Mouse (Mus musculus): ENCODE measurements around the gene Slc12a9. TPM values are rescaled to one million over a fixed set of nuclear protein-coding genes. Genes with fewer than 3 reads are reported as not detected.

Slc12a9 gene
- polyA plus RNA-seq, 1 experiment from 2014 or later: 7.9 TPM

- 89% methylated on average over 7 of the region's 7 CpGs for WGBS
- DNase-seq (ENCODE audit: low spot score): no peak
- no peaks in the 10 kb centered on the region for H3K4me1 ChIP-seq (ENCODE audit: control insufficient read depth, insufficient read depth, low read length)
- no peak overlapping the region for H3K9ac ChIP-seq (ENCODE audit: low read length)
- ATAC-seq (ENCODE audit: insufficient read depth, low FRiP score, low TSS enrichment): no peak
- H3K27me3 ChIP-seq (ENCODE audit: control insufficient read depth, insufficient read depth, low read length): no peaks in the 10 kb centered on the region
- H3K4me2 ChIP-seq (ENCODE audit: low read depth): no peak overlapping the region
- no peak overlapping the region for H3K27ac ChIP-seq (ENCODE audit: low read depth, low read length)
- no peak overlapping the region for H3K4me3 ChIP-seq (ENCODE audit: low read depth, low read length)
- no peaks in the 10 kb centered on the region; the same call in 1 of the 2 replicates for H3K36me3 ChIP-seq (ENCODE audit: control insufficient read depth, insufficient read depth, low read length)
- no peaks in the 10 kb centered on the region for H3K9me3 ChIP-seq (ENCODE audit: control insufficient read depth, low read length)
These were observed 2.5 kb downstream of the Slc12a9 start for GRCm38 (mm10) chr5:137330910-137331309.

- Histone ChIP-seq H3K36me3 (ENCODE audit: control insufficient read depth, insufficient read depth, low read length) (no peaks in the 10 kb centered on the region; the same call in none of the 2 replicates), H3K4me3 (ENCODE audit: low read depth, low read length) (no peak overlapping the region), H3K9me3 (ENCODE audit: control insufficient read depth, low read length) (no peaks in the 10 kb centered on the region), H3K4me1 (ENCODE audit: control insufficient read depth, insufficient read depth, low read length) (no peaks in the 10 kb centered on the region), H3K4me2 (ENCODE audit: low read depth) (no peak overlapping the region), H3K9ac (ENCODE audit: low read length) (no peak overlapping the region), H3K27ac (ENCODE audit: low read depth, low read length) (no peak overlapping the region), H3K27me3 (ENCODE audit: control insufficient read depth, insufficient read depth, low read length) (no peaks in the 10 kb centered on the region)
- WGBS: 88% methylated on average over 3 of the region's 3 CpGs
- DNase-seq (ENCODE audit: low spot score): no peak
- no peak for ATAC-seq (ENCODE audit: insufficient read depth, low FRiP score, low TSS enrichment)
These were observed 12.4 kb downstream of the Slc12a9 start for GRCm38 (mm10) chr5:137320996-137321395.

GRCm38 (mm10) chr5:137318570-137318969 lies 14.8 kb downstream of the Slc12a9 start:
- no peaks in the 10 kb centered on the region for H3K27me3 ChIP-seq (ENCODE audit: control insufficient read depth, insufficient read depth, low read length)
- ATAC-seq (ENCODE audit: insufficient read depth, low FRiP score, low TSS enrichment): no peak
- H3K36me3 ChIP-seq (ENCODE audit: control insufficient read depth, insufficient read depth, low read length): no peaks in the 10 kb centered on the region; the same call in none of the 2 replicates
- peaks cover 12% of the 10 kb centered on the region; the same call in 1 of the 2 replicates for H3K4me1 ChIP-seq (ENCODE audit: control insufficient read depth, insufficient read depth, low read length)
- H3K27ac ChIP-seq (ENCODE audit: low read depth, low read length): no peak overlapping the region
- H3K4me3 ChIP-seq (ENCODE audit: low read depth, low read length): no peak overlapping the region
- no peak overlapping the region for H3K4me2 ChIP-seq (ENCODE audit: low read depth)
- 84% methylated on average over 1 of the region's 1 CpGs for WGBS
- H3K9ac ChIP-seq (ENCODE audit: low read length): no peak overlapping the region
- no peaks in the 10 kb centered on the region for H3K9me3 ChIP-seq (ENCODE audit: control insufficient read depth, low read length)
- DNase-seq (ENCODE audit: low spot score): no peak

GRCm38 (mm10) chr5:137317361-137317760 lies 16.0 kb downstream of the Slc12a9 start:
- Histone ChIP-seq H3K9me3 (ENCODE audit: control insufficient read depth, low read length) (no peaks in the 10 kb centered on the region), H3K9ac (ENCODE audit: low read length) (no peak overlapping the region), H3K36me3 (ENCODE audit: control insufficient read depth, insufficient read depth, low read length) (no peaks in the 10 kb centered on the region; the same call in none of the 2 replicates), H3K4me3 (ENCODE audit: low read depth, low read length) (no peak overlapping the region), H3K27me3 (ENCODE audit: control insufficient read depth, insufficient read depth, low read length) (no peaks in the 10 kb centered on the region), H3K4me1 (ENCODE audit: control insufficient read depth, insufficient read depth, low read length) (peaks cover 21% of the 10 kb centered on the region), H3K27ac (ENCODE audit: low read depth, low read length) (no peak overlapping the region), H3K4me2 (ENCODE audit: low read depth) (no peak overlapping the region)
- ATAC-seq (ENCODE audit: insufficient read depth, low FRiP score, low TSS enrichment): no peak
- no peak for DNase-seq (ENCODE audit: low spot score)
- WGBS: 89% methylated on average over 8 of the region's 8 CpGs

GRCm38 (mm10) chr5:137315084-137315903 lies 18.1 kb downstream of the Slc12a9 start:
- 41% methylated on average over 30 of the region's 30 CpGs for WGBS
- no peak overlapping the region for H3K4me3 ChIP-seq (ENCODE audit: low read depth, low read length)
- no peak overlapping the region for H3K4me2 ChIP-seq (ENCODE audit: low read depth)
- peaks cover 21% of the 10 kb centered on the region for H3K4me1 ChIP-seq (ENCODE audit: control insufficient read depth, insufficient read depth, low read length)
- no peak overlapping the region for H3K27ac ChIP-seq (ENCODE audit: low read depth, low read length)
- DNase-seq (ENCODE audit: low spot score) (peak; percentile 42), ATAC-seq (ENCODE audit: insufficient read depth, low FRiP score, low TSS enrichment) (peak; percentile 15; the same call in 1 of the 2 replicates)
- no peak overlapping the region for H3K9ac ChIP-seq (ENCODE audit: low read length)
- H3K36me3 ChIP-seq (ENCODE audit: control insufficient read depth, insufficient read depth, low read length): no peaks in the 10 kb centered on the region; the same call in 1 of the 2 replicates
- no peaks in the 10 kb centered on the region for H3K9me3 ChIP-seq (ENCODE audit: control insufficient read depth, low read length)
- H3K27me3 ChIP-seq (ENCODE audit: control insufficient read depth, insufficient read depth, low read length): no peaks in the 10 kb centered on the region

GRCm38 (mm10) chr5:137314193-137315083 lies 19.0 kb downstream of the Slc12a9 start, which contains the start of gene Trip6:
Trip6 (minus strand) TSS chr5:137314404.
- 16% methylated on average over 30 of the region's 30 CpGs for WGBS
- Histone ChIP-seq H3K36me3 (ENCODE audit: control insufficient read depth, insufficient read depth, low read length) (peaks cover 3% of the 10 kb centered on the region; the same call in 1 of the 2 replicates), H3K27ac (ENCODE audit: low read depth, low read length) (peak within 1 kb of the TSS; percentile 34; the same call in 1 of the 2 replicates), H3K4me3 (ENCODE audit: low read depth, low read length) (peak within 1 kb of the TSS; percentile 53), H3K27me3 (ENCODE audit: control insufficient read depth, insufficient read depth, low read length) (no peaks in the 10 kb centered on the region), H3K9me3 (ENCODE audit: control insufficient read depth, low read length) (no peaks in the 10 kb centered on the region), H3K9ac (ENCODE audit: low read length) (peak within 1 kb of the TSS; percentile 75), H3K4me1 (ENCODE audit: control insufficient read depth, insufficient read depth, low read length) (peaks cover 21% of the 10 kb centered on the region), H3K4me2 (ENCODE audit: low read depth) (peak within 1 kb of the TSS; percentile 83)
- peak; percentile 83 for ATAC-seq (ENCODE audit: insufficient read depth, low FRiP score, low TSS enrichment)
- DNase-seq (ENCODE audit: low spot score): peak; percentile 90

DNA sequence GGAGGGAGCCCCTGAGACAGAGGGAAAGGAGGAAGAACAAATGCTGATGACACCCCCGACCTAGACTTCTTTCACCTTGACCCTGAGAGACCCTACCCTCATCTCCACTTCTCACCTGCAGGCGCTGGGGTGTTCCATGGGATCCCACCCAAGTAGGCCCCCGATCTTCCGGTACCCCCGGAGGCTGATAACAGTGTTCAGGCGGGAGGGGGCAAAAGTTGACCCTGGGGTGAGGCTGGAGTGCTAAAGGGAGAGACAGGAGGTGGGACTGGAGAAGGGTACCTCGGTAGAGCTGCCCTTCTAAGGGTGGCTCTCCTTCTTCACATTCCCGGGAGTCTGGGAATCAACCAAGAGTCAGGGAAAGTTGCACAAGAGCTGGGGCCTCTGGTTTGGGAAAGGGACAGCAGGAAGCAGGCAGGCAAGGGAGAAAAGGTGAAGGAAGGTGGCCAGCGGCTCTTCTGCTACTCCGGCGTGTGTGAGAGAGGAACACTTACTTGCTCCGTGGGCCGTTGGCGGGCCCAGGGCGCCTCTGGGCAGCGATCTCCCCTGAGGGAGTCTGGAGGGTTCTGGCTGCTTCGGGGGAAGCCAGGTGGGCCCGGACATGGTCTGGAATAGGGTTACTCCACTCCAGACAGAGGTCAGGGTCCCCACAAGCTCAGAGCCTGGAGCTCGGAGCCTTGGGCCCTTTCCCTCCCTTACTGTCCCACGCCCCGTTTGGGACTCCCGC lies 19.8 kb downstream of the Slc12a9 start:
- peaks cover 21% of the 10 kb centered on the region for H3K4me1 ChIP-seq (ENCODE audit: control insufficient read depth, insufficient read depth, low read length)
- 0 out of 2 replicates have a peak, but pooled peaks cover 3% of the 10 kb centered on the region for H3K36me3 ChIP-seq (ENCODE audit: control insufficient read depth, insufficient read depth, low read length)
- H3K4me2 ChIP-seq (ENCODE audit: low read depth): peak overlapping the region; percentile 83
- peak overlapping the region; percentile 53 for H3K4me3 ChIP-seq (ENCODE audit: low read depth, low read length)
- H3K9ac ChIP-seq (ENCODE audit: low read length): peak overlapping the region; percentile 75
- ATAC-seq (ENCODE audit: insufficient read depth, low FRiP score, low TSS enrichment) (peak; percentile 27; the same call in 1 of the 2 replicates), DNase-seq (ENCODE audit: low spot score) (no peak)
- 0 out of 2 replicates have a peak overlapping the region, but pooled peaks have one; percentile 34 for H3K27ac ChIP-seq (ENCODE audit: low read depth, low read length)
- no peaks in the 10 kb centered on the region for H3K9me3 ChIP-seq (ENCODE audit: control insufficient read depth, low read length)
- WGBS: 4% methylated on average over 22 of the region's 22 CpGs
- no peaks in the 10 kb centered on the region for H3K27me3 ChIP-seq (ENCODE audit: control insufficient read depth, insufficient read depth, low read length)

DNA sequence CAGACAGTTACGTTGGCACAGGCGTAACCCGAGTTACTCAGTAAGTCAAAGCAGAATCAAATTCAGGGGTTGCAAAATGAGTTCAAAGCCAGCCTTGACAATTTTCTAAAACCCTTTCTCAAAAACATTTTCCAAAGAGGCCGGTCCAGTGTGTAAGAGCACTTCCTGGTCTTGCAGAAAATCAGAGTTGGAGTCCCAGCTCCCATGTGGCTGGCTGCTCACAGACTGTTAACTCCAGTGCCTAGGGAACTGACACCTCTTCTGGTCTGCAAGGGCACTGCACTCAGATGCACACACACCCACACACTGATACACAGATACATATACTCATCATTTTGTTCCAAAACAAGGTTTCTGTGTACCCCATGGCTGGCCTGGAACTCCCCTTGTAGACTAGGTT lies 25.0 kb downstream of the Slc12a9 start:
- no peak for DNase-seq (ENCODE audit: low spot score)
- peak overlapping the region; percentile 49 for H3K4me2 ChIP-seq (ENCODE audit: low read depth)
- peak overlapping the region; percentile 96; the same call in 1 of the 2 replicates for H3K27ac ChIP-seq (ENCODE audit: low read depth, low read length)
- H3K27me3 ChIP-seq (ENCODE audit: control insufficient read depth, insufficient read depth, low read length): no peaks in the 10 kb centered on the region
- H3K9ac ChIP-seq (ENCODE audit: low read length): peak overlapping the region; percentile 77; the same call in 1 of the 2 replicates
- peaks cover 6% of the 10 kb centered on the region for H3K36me3 ChIP-seq (ENCODE audit: control insufficient read depth, insufficient read depth, low read length)
- no peak for ATAC-seq (ENCODE audit: insufficient read depth, low FRiP score, low TSS enrichment)
- peak overlapping the region; percentile 60 for H3K4me3 ChIP-seq (ENCODE audit: low read depth, low read length)
- 92% methylated on average over 4 of the region's 4 CpGs for WGBS
- H3K4me1 ChIP-seq (ENCODE audit: control insufficient read depth, insufficient read depth, low read length): peaks cover 30% of the 10 kb centered on the region
- no peaks in the 10 kb centered on the region for H3K9me3 ChIP-seq (ENCODE audit: control insufficient read depth, low read length)
